Mouse (Mus musculus) c-Kit-positive CD71-positive TER-119-positive erythroid progenitor cells, embryonic 14.5 days (primary cell): ENCODE data around the gene Cyp27b1.

Source experiments
- DNase-seq: peaks from one replicate; pipeline ENCODE4 v3.0.0-alpha.2; 2013; ENCODE audit warnings: low spot score

Gene Cyp27b1

GRCm38 (mm10) chr10:127047954-127048353 lies at the start of gene Cyp27b1:
TSS of gene Cyp27b1 (plus strand) at chr10:127048250.
- DNase-seq, result no peak

DNA sequence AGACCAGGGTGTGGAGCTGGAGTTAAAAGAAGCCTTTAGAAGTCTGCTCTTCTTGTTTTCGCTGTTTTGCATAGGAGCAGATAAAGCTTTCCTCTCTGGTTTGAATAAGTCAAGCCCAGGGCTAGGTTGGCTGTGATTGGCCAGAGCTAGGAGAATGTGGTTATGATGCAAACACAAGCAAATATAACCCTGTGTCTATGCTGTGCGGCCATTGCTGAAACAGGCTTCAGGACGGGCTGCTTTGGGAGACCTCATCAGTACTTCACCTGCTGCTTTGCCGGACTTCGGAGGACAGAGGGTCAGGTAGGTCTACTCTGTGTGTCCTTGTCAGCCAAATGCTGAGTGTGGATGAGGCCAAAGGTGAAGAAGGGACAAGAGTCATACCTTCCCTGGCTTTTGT lies 47.5 kb upstream of the Cyp27b1 start, which contains the start of gene Avil:
Avil (plus strand) TSS at position 181 of the 400 bp plus-strand sequence.
- DNase-seq, result no peak

- DNase-seq, result no peak
These were observed 46.8 kb upstream of the Cyp27b1 start for GRCm38 (mm10) chr10:127001297-127001696.

DNA sequence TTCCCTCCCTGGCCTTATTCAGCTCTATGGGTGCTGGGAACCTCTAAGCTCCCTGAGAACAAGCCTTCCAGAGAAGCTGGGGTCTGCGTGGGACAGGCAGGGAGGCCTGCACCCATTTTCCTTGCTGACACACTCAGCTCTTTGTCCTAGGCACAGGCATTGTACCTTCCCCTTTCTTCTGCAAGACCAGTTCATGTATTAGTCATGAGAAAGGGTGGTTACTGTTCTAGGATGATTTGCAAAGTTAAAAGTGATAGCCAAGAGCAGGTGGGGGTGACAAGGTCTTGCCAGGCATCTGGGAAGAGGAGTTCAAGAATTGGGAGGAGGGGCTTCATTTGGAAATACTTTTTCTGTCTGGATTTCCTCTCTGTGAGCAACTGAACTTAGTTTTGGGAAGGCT lies 46.0 kb upstream of the Cyp27b1 start:
- no peak for DNase-seq

DNA sequence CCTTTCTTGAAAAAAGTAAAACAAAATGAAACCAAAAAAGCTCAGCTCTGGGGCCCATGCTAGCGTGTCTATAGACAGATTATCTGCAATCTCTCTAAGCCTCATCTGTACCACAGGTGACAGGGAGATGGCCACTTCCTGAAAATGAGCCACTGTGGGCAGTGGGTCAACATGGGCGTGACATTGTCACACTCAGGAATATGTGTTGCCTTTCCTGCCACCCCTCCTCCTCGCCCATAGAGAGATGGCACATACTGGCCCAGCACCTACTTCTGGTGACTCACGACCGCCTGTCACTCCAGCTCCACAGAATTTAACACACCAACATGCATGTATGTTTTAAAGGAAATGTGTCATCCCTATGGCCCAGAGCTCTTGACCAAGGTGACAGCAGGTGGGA lies 45.3 kb upstream of the Cyp27b1 start:
- DNase-seq, result no peak

DNA sequence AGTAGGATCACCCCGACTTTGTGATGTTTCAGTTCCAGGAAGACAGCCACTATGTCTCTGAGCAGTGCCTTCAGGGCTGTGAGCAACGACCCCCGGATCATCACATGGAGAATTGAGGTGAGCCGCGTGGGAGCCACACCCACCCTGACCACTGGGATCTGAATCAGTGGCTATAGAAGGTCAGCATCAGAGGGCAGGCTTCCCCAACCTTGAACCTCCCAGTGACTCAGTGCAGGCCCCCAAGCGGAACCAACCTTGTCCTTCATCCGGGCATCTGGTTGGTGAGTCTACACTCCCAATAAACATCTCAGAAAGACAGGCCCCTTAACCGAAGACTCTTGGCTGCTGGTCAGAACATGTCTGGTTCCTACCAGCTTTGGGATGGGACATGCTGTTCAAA lies 44.7 kb upstream of the Cyp27b1 start:
- no peak for DNase-seq

DNA sequence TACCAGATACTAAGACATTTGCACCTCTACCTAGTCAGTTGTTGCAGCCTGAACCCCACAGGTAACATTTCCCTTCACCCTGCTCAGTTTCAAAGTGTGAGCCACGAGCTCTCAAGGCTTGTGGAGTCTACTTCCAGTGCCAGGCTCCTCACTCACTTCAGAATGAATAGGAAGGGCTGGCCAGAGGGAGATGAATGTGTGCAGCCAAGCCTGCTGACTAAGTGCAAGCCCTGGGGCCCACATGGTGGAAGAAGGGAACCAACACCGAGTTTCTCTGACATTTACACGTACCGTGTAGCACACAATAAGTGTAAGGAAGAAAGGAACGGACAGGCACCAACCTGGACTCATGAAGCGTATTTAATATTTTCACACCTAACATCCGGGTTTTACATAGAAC lies 44.2 kb upstream of the Cyp27b1 start:
- DNase-seq, result no peak

DNA sequence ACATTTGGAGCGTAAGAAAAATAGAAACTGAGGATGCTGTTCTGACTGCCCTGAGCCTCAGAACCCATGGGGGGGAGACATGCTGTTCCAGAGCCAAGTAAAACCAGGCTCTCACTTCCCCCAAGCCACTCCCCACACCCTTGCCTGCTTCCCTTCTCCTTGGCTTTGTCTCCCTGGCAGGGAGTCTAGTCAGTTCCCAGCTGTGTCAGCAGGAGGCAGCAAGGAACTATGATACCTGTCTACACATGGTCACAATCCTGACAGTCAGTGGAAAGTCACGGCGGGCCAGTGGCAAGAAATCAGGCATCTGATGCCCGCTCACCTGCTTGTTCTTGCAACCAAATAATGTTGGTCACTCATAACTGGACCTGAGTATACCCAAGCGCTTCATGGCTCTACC lies 31.6 kb upstream of the Cyp27b1 start:
- no peak for DNase-seq

- no peak for DNase-seq
These were observed 31.0 kb upstream of the Cyp27b1 start for GRCm38 (mm10) chr10:127017071-127017470.

DNA sequence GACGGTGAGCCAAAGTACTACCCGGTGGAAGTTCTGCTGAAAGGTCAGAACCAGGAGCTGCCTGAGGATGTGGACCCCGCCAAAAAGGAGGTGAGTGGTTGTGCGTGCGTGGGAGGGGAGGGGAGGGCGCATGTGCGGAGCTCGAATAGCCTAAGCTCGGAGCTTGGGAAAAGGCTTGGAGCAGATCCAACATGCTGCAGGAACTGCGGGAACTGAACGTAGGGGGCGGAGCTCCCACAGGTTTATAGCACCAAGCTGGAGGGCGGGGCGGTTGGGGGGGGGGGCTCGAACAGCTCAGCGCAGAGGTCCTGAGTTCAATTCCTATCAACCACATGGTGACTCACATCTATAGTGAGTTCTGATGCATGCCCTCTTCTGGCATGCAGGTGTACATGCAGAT lies 29.6 kb upstream of the Cyp27b1 start:
- DNase-seq, result no peak

DNA sequence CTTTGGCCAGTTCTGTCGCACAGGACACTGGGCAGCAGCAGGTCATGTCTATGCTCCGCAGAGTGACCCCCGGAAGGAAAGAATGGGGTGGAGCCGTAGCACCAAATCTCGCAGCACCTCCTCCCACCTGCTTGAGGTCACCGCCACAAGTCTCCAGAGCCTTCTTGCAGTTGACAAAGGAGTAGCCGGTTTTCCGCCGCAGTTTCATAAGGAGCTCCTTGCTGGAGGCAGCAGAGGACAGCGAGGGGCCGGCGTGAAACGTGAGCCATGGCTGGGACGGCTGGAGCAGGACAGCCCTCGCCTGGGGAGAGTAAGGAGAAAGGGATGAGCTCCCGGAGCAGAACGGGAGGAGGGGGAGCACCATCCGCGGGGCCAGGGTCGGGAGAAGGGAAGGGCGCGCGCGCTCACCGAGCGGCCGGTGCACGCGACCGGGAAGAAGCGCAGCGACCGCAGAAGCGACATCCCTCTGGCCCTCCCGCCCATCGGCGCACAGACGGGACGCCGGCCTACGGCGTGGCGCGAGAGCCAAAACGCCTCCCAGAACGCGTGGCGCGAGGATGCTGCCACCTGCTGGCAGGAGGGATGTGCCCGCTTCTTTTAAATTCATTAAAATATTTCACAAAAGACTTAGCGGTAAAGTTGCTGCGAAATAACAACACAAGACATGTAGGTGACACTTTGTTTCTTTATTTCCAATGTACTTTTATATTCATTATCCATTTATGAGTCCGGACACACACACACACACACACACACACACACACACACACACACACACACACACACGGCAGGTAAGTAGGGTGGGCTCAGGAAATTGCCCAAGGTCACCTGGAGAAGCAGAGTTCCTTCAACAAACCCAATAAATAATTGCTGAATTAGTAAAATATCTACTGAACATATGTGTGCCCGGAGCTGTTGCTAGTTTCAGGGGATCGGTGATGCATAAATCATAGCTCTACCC lies 17.4 kb upstream of the Cyp27b1 start, which contains the start of gene Tsfm:
Tsfm (minus strand) TSS at position 505 of the 961 bp plus-strand sequence.
- DNase-seq, result peak; percentile 86

DNA sequence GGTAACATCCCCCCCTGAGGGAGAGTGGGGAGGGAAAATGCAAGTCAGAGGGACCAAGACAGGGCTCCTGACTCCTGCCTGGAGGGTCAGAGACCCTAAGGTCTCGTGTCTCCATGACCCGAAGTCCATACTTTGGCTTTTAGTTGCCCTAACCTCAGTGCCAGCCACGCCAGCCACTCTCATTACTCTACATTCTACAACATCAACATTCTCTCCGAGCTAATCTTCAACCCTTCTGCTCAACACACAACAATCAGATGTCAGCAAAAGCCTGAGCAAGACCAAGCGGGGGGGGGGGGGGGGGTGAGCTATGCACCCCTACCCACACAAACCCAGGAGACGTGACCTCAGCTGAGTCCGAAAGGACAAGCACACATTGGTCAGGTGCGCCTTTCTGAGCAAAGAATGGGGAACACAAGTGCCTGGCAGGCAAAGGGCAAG lies 14.7 kb upstream of the Cyp27b1 start:
- no peak for DNase-seq

DNA sequence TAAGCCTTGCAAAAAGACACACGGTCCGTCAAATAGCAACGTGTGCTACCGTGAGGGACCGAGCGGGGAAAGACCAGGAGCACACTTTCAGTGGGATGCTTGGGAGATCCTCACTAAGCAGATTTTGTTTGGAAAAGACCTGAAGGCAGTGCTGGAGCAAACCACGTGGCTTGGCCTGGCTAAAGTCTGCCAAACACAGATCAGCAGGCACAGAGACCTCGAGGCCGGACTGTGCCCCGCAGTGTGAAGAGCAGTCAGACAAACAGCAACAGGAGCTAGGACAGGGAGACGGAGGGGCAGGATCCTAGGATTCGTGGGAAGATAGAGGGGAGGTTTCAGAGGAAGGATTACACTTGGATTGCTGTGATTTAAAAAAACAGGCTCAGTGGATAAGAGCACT lies 11.8 kb upstream of the Cyp27b1 start:
- DNase-seq, result no peak

- no peak for DNase-seq
These were observed 10.4 kb upstream of the Cyp27b1 start for GRCm38 (mm10) chr10:127037641-127038040.

- no peak for DNase-seq
These were observed 7.4 kb upstream of the Cyp27b1 start for GRCm38 (mm10) chr10:127040569-127041214.

GRCm38 (mm10) chr10:127041274-127041766 lies 6.7 kb upstream of the Cyp27b1 start, which contains the start of the genes Mettl1 and Eef1akmt3:
TSS of gene Mettl1 (plus strand) at chr10:127041414.
TSS of gene Eef1akmt3 (minus strand) at chr10:127041513.
- no peak for DNase-seq

DNA sequence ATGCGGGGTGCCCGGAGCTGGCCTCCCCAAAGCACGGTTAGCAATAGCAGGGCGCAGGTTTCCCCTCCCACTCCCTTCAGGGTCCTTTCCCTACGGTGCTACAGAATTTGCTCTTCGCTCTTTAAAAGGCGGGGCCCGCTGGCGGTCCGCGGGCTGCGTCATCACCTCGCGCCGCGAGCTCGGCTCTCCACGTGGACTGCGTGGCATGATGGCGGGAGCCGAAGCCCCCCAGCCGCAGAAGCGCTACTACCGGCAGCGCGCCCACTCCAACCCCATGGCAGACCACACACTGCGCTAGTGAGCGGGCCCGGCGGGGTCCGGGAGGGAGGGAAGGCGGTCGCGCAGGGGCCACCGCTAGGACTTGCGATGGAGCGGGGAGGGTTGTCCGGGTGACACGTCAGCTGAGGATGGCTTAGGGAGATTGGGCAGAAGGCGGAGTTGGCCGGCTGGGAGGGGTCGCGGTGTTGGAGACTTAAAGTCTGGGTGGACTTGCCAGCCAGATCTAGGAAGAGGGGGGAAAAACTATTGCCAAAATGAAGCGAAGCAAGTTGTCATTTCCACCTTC lies 6.2 kb upstream of the Cyp27b1 start:
- DNase-seq, result peak; percentile 77

DNA sequence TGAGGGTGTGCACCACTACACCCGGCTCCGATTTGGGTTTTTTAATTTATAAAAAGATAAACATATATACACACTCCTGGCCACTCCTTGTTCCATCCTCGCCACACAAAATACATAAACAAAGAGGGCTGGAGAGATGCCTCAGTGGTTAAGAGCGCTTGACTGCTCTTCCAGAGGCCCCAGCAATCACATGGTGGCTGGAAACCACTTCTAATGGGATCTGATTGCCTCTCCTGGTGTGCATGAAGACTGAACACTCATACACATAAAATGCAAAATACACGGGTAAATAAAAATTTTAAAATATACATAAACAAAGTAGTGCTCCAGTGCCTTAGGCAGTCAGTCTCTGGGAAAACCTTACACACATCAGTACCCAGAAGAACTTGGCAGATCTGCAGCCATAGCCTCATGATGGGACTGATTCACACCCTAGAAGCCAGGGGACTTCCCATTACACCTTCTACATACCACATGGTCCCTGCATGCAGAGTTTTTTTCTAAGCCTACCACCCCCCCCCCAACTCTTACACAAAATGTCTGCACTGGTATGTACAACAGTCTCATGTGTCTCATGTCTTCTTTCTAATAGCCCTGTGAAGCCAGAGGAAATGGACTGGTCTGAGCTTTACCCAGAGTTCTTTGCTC lies 5.5 kb upstream of the Cyp27b1 start:
- DNase-seq, result no peak

- no peak for DNase-seq
These were observed 4.9 kb upstream of the Cyp27b1 start for GRCm38 (mm10) chr10:127043187-127043586.

- no peak for DNase-seq
These were observed 751 bp downstream of the Cyp27b1 start for GRCm38 (mm10) chr10:127048608-127049394.
